Mouse (Mus musculus) monocyte, adult 59 days (primary cell): ENCODE measurements around the gene Zfp960. TPM values are rescaled to one million over a fixed set of nuclear protein-coding genes. Genes with fewer than 3 reads are reported as not detected.

Experiments
- total RNA-seq, 2 experiments: library from RNA; stranded (reverse); gene quantifications; one replicate each; pipeline ENCODE4 v1.2.4; 2023

The Zfp960 gene
- total RNA-seq, result 1 to 10 TPM; 2.1 to 2.9 TPM

DNA sequence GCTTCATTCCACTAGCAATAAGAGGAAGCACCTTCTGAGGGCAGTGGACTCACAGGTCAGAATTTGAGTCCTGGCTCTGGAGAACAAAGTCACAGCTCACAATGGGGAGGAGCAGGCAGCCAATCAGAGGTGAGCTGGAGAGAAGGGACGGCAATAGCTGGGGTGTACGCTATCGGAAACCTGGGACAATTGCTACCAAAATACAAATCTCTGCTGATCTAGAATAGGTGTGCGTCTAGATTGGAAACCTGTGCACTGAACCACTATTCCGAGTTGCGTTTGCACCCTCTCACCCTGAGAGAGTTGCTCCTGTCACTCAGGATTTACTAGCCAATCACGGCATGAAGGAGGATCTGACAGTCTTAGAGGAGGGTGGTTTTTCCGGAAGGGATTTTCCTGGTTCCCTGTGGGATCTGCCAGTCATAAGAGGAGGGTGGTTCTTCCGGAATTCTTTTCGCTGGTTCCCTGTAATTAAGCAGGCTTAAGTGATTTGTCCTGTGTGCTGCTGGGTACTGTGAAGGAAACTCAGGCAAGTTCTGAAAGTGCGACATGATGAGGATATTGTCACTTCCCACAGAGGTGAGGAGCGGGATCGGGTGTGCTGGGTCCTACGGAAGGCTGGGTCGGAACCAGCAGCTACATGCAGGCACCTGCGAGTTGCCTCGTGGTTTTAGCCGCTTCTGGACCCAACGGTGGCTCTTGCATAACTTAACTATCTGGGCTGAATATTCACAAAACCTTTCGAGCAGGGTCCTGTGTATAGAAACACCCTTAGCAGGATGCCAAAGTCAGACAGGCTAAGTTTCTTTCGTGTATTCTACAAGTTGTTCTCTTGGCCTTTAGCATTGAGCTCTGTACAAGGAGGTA is at the start of gene Zfp960:
Zfp960 (plus strand) TSS at position 486 of the 867 bp plus-strand sequence.

DNA sequence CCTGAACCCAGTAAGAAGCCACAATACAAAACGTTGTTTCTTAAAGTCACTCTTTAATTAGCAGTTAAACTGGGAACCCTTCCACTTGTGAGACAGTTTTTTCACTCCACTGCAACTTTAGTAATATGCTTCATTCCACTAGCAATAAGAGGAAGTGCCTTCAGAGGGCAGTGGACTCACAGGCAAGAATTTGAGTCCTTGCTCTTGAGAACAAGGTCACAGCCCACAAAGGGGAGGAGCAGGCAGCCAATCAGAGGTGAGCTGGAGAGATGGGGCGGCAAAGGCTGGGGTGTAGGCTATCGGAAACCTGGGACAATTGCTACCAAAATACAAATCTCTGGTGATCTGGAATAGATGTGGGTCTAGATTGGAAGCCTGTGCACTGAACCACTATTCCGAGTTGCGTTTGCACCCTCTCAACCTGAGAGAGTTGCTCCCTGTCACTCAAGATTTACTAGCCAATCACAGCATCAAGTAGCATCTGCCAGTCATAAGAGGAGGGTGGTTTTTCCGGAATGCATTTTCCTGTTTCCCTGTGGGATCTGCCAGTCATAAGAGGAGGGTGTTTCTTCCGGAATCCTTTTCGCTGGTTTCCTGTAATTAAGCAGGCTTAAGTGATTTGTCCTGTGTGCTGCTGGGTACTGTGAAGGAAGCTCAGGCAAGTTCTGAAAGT is 57.1 kb downstream of the Zfp960 start, which contains the start of gene Zfp97:
Zfp97 (plus strand) TSS at position 586 of the 673 bp plus-strand sequence.

Other genes with a start within 250 kb of the Zfp960 start
- 1 to 10 TPM; 5.3 to 5.4 TPM for gene Zfp97, start 57.3 kb downstream of the Zfp960 start, total RNA-seq